Mouse (Mus musculus) hindbrain, postnatal 0 days (tissue): Measurements from ENCODE around the gene Kdm2a. TPM values are rescaled to one million over a fixed set of nuclear protein-coding genes. Genes with fewer than 3 reads are reported as not detected.

Source experiments
- ATAC-seq: fragments of 200-750 bp; cut with Nextera tagmentation; 2 replicates; pipeline ENCODE4 v1.8.0; 2017; ENCODE audit warnings: mild to moderate bottlenecking, moderate TSS enrichment, moderate library complexity
- DNase-seq: peaks from one replicate; pipeline ENCODE4 v3.0.0-alpha.2; 2015; ENCODE audit warnings: low spot score
- H3K27ac ChIP-seq: fragments of 300-500 bp; sonication (generic); 2 replicates; pipeline ENCODE4 v1.5.1; 2014; ENCODE audit warnings: mild to moderate bottlenecking
- H3K27me3 ChIP-seq: fragments of 300-500 bp; sonication (generic); 2 replicates; pipeline ENCODE4 v1.6.1; 2014; ENCODE audit warnings: low read length, mixed read lengths; ENCODE audit not compliant: insufficient read depth
- H3K36me3 ChIP-seq: fragments of 300-500 bp; sonication (generic); 2 replicates; pipeline ENCODE4 v1.6.1; 2014; ENCODE audit warnings: low read length, mixed read lengths; ENCODE audit not compliant: insufficient read depth
- H3K4me1 ChIP-seq: fragments of 300-500 bp; sonication (generic); 2 replicates; pipeline ENCODE4 v1.6.1; 2014; ENCODE audit warnings: antibody characterized with exemption, low read length, mixed read lengths; ENCODE audit not compliant: insufficient read depth
- H3K4me2 ChIP-seq: fragments of 300-500 bp; sonication (generic); 2 replicates; pipeline ENCODE4 v1.6.1; 2014; ENCODE audit warnings: low read depth, mild to moderate bottlenecking, low read length, moderate library complexity, mixed read lengths
- H3K4me3 ChIP-seq: fragments of 300-500 bp; sonication (generic); 2 replicates; pipeline ENCODE4 v1.5.1; 2014; ENCODE audit warnings: low read length
- H3K9ac ChIP-seq: fragments of 300-500 bp; sonication (generic); replicated peaks from 2 replicates; pipeline ENCODE4 v1.6.1; 2014; ENCODE audit warnings: mild to moderate bottlenecking, low read length, moderate library complexity, mixed read lengths
- H3K9me3 ChIP-seq: fragments of 300-500 bp; sonication (generic); 2 replicates; pipeline ENCODE4 v1.6.1; 2016; ENCODE audit warnings: low read length, mixed read lengths
- CTCF ChIP-seq: IDR thresholded peaks from 2 replicates; pipeline ENCODE4 v1.5.1; 2016; ENCODE audit warnings: antibody characterized with exemption, control low read depth, low read depth
- WGBS: fragments of 180-500 bp; shearing (Covaris S2); extraction: QIAGEN DNeasy Blood & Tissue Kit; methylation state at CpG from one replicate; pipeline ENCODE4 v1.1.7; 2014; 5-methylcytosine and 5-hydroxymethylcytosine counted together
- polyA plus RNA-seq: library from polyadenylated mRNA; unstranded; fragments of >200 nt; fragmentation: Nextera tagmentation; extraction: Ambion mirVana; gene quantifications from 2 replicates; pipeline ENCODE4 v1.2.1, GENCODE M21; 2015
- total RNA-seq: library from RNA; depleted of rRNA; stranded (reverse); fragments of >200 nt; gene quantifications from 2 replicates; pipeline ENCODE4 v1.2.3, GENCODE M21; 2014

The Kdm2a gene
- total and polyA plus RNA-seq, 2 experiments from 2014 or later: 19.8 to 73.7 TPM

DNA sequence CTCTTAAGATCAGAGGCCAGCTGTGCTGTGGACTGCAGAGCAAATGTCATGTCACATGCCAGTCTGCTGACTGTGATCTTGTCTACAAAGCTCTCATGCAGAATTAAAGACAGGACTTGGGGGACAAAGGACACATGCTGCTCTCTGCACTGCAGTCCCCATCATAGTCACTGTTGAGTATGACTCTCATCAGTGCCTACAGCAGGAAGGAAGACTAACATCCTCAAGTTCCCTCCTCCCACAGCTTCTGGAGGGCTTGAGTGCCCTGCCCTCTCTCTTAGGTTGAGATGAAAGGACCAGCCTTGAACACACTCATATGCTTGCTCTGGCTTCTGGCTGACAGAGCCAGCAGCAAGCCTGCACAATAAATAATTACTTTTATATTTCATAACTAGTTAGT is 19.6 kb upstream of the Kdm2a start:
- Histone ChIP-seq H3K27me3 (no peaks in the 10 kb centered on the region; the same call in 1 of the 2 replicates), H3K4me3 (no peak overlapping the region)
- no peak for DNase-seq

DNA sequence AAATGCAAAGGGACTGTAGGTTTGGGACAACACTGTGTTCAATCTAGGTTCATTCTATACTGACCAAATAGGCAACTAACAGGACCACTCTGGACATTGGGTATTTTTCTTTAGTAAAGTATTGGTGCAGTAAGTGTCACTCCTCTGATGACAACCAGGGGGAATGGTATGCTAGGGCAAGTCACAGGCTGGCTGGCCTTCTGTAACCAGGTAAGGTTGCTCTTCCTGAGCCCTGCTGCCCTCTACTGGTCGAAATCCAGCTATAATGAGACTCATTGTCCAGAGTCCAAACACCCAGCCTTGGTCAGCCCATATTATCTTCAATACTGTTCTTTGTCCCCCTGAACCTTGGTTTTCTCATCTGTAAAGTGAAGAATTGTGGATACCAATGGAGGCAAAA is 19.1 kb upstream of the Kdm2a start:
- H3K36me3 ChIP-seq: no peaks in the 10 kb centered on the region
- H3K9ac ChIP-seq: no peak overlapping the region
- H3K4me1 ChIP-seq: no peaks in the 10 kb centered on the region
- no peaks in the 10 kb centered on the region for H3K9me3 ChIP-seq
- 0% methylated on average over 1 of the region's 1 CpGs for WGBS
- H3K4me3 ChIP-seq: no peak overlapping the region
- TF ChIP-seq CTCF: peak; percentile 73
- DNase-seq (peak; percentile 71), ATAC-seq (no peak)
- no peaks in the 10 kb centered on the region; the same call in 1 of the 2 replicates for H3K27me3 ChIP-seq
- no peak overlapping the region for H3K4me2 ChIP-seq
- no peak overlapping the region for H3K27ac ChIP-seq

More for the DNA sequence above, 19.6 kb upstream of the Kdm2a start:
- H3K27ac ChIP-seq: no peak overlapping the region
- no peaks in the 10 kb centered on the region for H3K4me1 ChIP-seq
- no peaks in the 10 kb centered on the region for H3K9me3 ChIP-seq
- no peak overlapping the region for H3K4me2 ChIP-seq
- TF ChIP-seq CTCF: no peak
- H3K36me3 ChIP-seq: no peaks in the 10 kb centered on the region
- ATAC-seq: no peak
- no peak overlapping the region for H3K9ac ChIP-seq

DNA sequence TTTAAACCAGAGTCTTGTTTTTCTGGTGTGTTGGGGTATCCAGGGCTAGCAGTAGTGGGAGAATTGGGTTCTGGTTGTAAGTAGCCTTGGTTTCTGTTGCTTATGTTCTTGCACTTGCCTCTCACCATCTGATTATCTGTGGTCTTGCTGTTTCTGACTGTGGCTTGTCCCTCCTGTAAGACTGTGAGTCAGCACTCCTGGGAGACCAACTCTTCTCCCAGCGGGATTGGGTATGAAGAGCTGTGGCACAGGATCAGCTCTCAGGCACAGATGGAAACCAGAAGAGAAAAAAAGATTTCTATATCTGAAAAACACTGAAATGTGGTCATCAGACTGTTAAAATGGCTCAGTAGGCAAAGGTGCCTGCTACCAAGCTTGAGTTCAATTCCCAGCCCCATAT is 16.5 kb upstream of the Kdm2a start:
- Histone ChIP-seq H3K9ac (no peak overlapping the region), H3K27me3 (no peaks in the 10 kb centered on the region; the same call in 1 of the 2 replicates), H3K4me3 (no peak overlapping the region), H3K4me2 (no peak overlapping the region), H3K4me1 (no peaks in the 10 kb centered on the region), H3K27ac (no peak overlapping the region), H3K36me3 (no peaks in the 10 kb centered on the region), H3K9me3 (no peaks in the 10 kb centered on the region)
- TF ChIP-seq CTCF: no peak
- DNase-seq: no peak
- 81% methylated on average over 1 of the region's 1 CpGs for WGBS
- ATAC-seq: no peak

DNA sequence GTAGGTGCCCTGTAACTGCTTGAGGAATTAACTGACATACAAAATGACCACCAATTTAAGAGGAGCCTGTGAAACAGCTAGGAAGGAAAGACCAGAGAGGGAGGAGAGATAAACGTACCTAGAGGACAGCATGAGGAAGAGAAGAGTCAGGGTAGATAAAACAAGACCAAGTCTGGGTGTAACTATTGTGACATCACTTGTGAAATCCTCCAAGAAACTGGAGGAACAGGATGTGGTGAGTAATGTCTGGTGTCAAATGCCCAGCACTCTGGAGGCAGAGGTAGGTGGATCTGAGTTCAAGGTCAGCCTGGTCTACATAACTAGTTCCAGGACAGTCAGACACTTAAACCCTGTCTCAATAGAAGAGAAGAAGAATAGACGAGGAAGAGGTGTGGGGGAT is 11.0 kb upstream of the Kdm2a start:
- DNase-seq (no peak), ATAC-seq (no peak)
- Histone ChIP-seq H3K4me2 (no peak overlapping the region), H3K9me3 (no peaks in the 10 kb centered on the region), H3K27me3 (no peaks in the 10 kb centered on the region), H3K36me3 (no peaks in the 10 kb centered on the region), H3K27ac (no peak overlapping the region), H3K9ac (no peak overlapping the region), H3K4me1 (no peaks in the 10 kb centered on the region), H3K4me3 (no peak overlapping the region)
- 74% methylated on average over 2 of the region's 2 CpGs for WGBS
- TF ChIP-seq CTCF: no peak

DNA sequence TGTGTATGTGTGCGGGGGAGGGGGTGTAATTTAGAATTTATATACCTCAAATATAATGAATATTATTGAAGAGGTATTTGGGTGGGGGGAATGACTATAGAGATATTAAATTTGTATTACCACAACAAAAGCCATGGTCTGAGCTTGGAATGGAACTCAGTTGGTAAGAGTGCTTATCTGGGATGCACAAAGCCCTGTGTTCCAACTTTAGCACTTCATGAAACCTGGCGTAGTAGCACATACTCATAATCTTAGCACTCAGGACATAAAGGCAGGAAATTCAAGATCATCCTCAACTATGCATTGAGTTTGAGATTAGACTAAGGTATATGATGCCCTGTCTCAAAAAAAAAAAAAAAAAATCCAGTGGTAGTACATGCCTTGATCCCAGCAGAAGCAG is 6.8 kb upstream of the Kdm2a start:
- WGBS: 97% methylated on average over 2 of the region's 2 CpGs

DNA sequence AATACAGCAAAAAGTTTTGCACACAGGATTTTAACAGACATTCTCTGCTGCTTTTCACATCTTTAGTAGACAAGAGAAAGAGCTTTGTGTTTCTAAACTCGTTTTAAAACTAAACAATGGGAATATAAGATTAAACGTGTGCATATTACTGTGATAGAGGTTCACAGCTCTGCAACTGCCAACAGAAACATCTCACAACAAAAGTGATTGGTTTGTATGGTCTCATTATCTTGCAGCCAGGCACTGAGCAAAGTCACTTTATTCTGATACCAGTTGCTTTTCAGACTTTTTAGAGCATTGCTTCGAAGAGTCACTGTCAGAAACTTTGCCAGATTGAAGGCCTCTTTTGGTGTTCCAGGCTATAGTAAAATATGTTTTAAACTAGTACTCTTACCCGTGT is 874 bp upstream of the Kdm2a start:
- 78% methylated on average over 4 of the region's 4 CpGs for WGBS
- Histone ChIP-seq H3K4me1 (no peaks in the 10 kb centered on the region; the same call in 1 of the 2 replicates), H3K36me3 (no peaks in the 10 kb centered on the region), H3K27me3 (no peaks in the 10 kb centered on the region), H3K4me2 (peak overlapping the region; percentile 76; the same call in 1 of the 2 replicates), H3K4me3 (no peak overlapping the region), H3K9me3 (no peaks in the 10 kb centered on the region), H3K9ac (no peak overlapping the region; the same call in 1 of the 2 replicates), H3K27ac (no peak overlapping the region)
- no peak for ATAC-seq
- DNase-seq: no peak
- no peak for TF ChIP-seq CTCF

More for the DNA sequence above, 6.8 kb upstream of the Kdm2a start:
- H3K9ac ChIP-seq: no peak overlapping the region
- no peaks in the 10 kb centered on the region for H3K4me1 ChIP-seq
- H3K36me3 ChIP-seq: no peaks in the 10 kb centered on the region
- ATAC-seq: no peak
- H3K27ac ChIP-seq: no peak overlapping the region
- no peaks in the 10 kb centered on the region for H3K9me3 ChIP-seq
- H3K4me2 ChIP-seq: no peak overlapping the region
- no peak overlapping the region for H3K4me3 ChIP-seq
- no peaks in the 10 kb centered on the region for H3K27me3 ChIP-seq
- TF ChIP-seq CTCF: no peak
- no peak for DNase-seq

DNA sequence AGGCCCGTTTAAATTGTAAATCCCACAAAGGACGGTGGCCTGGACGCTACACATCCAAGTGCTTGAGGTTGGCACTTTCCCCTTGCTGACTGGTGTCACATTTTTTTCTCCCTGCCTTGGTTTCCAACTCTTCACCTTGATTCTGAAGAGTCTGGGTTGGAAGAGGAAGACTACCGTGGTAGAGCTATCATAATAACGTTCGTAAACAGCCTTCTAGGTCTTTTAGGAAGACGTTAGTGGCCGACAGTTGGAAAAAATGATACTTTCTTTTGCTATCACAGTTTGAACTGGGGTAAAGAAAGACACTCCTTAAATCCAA is 504 bp upstream of the Kdm2a start:
- Histone ChIP-seq H3K27me3 (no peaks in the 10 kb centered on the region), H3K36me3 (no peaks in the 10 kb centered on the region), H3K4me2 (peak overlapping the region; percentile 76), H3K9ac (peak overlapping the region; percentile 76), H3K4me3 (peak overlapping the region; percentile 100), H3K9me3 (no peaks in the 10 kb centered on the region), H3K4me1 (no peaks in the 10 kb centered on the region; the same call in 1 of the 2 replicates), H3K27ac (peak overlapping the region; percentile 92; the same call in 1 of the 2 replicates)
- TF ChIP-seq CTCF: no peak
- ATAC-seq (no peak), DNase-seq (no peak)
- 30% methylated on average over 8 of the region's 8 CpGs for WGBS
